Mouse (Mus musculus) right cerebral cortex, postnatal 10 days (tissue): ENCODE results near the gene Gm42878.

Experiments used
- DNase-seq, 2 experiments: peaks; one replicate each; pipeline ENCODE4 v3.0.0; 2021; ENCODE audit warnings: low spot score in 2 of 2

Gm42878 gene

DNA sequence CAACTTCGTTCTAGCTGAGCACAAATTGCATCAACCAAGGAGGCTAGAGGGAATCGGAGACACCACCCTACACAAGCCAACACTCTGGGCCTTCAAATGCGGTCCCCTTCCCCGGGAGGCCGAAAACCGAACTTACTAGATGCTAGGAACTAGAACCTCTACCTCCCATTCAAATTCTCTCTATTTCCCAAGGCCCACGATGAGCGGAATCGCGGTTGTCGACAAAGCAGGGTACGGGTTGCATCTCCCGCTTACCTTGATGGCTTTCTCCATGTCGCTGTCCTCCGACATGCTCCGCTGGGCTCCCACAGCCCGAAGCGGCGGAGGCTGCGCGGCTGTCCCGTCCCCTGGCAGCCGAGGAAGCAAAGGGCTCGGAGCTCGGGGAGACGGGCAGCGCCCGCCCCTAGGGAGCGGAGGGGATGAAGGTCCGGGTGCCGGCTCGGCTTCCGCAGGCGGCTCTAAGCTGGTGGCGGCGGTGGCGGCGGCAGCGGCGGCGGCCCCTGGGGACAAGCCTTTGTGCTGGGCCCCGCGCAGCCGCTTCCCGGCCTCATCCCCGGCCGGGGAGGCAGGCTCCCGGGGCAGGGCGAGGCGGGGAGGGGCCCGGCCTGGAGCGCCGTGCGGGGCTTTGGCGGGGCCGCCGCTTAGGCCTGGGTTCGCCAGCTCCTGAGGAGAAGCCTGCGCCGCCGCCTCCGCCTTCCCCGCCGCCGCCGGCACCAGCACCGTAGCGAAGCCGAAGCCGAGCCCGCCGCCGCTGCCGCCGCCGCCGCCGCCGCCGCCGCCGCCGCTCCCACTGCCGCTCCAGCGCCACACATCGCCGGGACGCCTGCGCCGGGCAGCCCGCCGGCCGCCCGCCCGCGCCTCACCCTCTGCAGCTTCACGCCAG is at the start of gene Gm42878, which contains the start of gene Adam1a:
Gene Gm42878 (minus strand): TSS at position 573 of the 883 bp plus-strand sequence.
Gene Adam1a (minus strand): TSS at position 573 of the 883 bp plus-strand sequence.
- DNase-seq, result peak in 1 of 2 experiments; percentile 44

GRCm38 (mm10) chr5:121594714-121595313 is 49.5 kb upstream of the Gm42878 start:
- DNase-seq, result no peak

DNA sequence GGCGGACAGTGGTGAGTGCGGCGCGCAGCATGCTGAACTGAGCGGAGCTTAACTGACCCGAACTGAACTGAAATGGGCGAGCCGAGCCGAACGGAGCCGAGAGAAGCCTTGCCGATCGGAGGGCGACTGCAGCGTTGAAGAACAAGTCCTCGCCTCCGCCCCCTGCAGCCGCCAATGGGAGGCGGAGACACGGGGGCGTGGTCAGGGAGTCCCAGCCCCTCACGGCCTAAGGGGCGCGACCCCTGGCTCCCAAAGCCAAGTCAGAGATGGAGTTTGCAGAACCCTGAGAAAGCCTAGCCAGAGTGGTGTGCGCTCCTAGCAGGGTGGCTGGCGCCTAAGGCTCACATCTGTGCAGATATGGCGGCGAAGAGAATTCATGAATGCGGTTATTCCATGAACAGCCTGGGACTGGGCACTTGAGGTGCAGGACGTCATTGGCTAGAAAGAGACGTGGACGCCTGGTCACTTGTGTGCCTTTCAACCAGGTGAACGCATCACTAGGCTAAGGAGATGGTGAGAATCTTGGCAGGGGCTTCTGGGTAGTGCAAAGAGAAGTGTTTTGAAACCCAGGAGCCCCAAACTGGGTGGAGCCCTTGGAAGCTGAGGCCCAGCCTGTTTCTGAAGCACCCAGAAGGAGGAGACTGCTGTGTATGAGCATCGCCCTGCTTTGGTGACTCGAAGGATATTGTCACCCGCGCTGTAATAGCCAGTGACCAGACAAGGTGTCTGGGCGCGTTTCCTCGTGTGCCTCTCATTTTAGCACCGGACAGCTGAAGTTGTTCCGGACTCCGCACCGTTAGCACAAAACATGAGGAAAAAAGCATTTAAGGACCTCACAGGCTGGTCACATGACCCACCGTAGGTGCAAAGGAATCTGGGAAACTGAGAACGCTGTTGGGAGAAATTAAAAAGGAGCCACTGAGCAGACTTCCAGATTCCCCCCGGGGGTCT is 48.4 kb upstream of the Gm42878 start, which contains the start of gene Aldh2:
Gene Aldh2 (minus strand): TSS at position 374 of the 951 bp plus-strand sequence.
- DNase-seq, result peak; percentile 88 to 89

DNA sequence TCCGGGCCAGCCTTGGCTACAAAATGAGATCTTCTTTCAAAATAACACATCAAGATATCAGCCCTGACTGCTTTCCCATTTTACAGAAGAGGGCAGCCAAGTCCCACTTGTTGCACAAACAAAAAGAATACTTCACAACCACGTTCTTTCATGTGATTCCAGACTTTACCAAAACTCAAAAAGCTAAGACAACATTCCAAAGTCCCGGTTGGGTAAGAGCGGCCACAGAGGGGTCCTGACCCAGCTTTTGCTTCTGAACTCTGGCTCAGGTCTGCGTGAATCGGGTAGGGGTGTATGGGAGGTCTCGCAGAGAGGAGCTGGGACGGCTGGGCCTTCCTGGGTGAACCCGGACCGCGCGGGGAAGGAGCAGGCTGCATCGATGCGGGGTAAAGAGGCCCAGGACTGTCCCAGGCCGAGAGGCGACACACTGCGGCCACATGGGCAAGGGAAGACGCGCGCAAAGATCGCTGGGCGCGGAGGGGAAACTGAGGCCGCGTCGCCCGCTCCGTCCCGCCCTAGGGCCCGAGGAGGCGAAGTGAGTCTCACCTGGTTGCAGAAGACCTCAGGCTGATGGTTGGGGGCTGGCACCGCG is 47.6 kb upstream of the Gm42878 start:
- DNase-seq, result peak in 1 of 2 experiments; percentile 35

DNA sequence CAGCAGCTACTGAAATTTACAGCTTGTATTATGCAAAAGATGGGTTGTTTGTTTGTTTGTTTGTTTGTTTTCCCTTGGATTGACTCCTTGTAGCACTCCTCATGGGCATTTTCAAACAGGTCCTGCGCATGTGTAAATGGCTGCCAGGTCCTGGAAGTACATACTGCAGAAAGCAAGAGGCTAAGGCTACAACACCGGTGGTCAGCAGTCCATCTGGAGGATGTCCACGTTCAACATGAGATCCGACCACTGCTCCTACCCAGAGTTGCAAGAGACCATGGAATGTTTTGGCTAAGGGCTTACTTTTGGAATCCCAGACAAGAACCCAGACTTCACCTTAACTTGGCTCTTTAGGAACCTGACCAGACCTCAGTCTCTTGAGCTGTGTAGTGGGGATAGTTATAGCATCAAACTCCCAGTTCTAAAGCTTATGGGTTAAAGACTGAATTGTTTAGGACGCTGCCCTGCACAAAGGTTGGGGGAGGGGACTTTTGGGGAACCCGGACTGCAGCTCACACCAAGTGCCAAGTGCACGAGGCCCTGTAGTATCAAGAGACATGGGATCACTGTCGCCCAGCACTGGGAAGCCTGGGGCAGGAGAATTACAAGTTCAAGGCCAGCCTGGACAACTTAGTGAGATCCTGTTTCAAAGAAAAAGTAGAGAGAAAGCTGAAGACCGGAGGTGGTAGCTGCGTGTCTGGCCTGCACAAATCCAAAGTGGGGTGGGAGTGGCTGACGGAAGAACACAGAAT is 47.0 kb upstream of the Gm42878 start:
- DNase-seq, result no peak

DNA sequence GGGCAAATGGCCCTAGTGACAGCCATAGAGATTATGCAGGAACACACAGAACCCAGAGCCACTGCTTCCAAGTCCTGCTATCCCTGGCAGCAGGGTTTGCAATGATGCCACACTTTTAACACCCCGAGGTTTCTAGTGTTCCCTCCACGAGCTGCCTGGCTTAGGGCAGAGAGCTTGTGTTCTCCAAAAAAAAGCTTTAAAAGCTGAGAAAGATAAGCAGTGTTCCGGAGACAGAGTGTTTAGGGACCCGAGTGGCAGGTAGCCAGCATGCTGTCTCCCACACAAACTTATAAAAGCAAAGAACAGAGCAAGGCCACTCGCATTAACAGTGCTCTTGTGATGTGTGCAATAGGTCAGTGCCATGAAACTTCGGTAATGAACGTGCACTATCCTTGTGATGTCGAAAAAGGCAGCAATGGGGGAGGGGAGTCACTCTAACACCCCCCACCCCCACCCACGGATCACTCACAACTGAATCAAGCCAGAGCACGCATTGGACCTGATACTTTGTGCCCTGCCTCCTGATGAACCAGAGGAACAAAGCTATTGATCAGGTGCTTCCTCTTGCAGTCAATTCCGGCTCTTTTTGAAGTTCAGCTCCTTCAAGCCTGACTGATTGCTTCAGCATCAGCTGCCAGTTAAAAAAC is 46.3 kb upstream of the Gm42878 start:
- DNase-seq, result no peak

DNA sequence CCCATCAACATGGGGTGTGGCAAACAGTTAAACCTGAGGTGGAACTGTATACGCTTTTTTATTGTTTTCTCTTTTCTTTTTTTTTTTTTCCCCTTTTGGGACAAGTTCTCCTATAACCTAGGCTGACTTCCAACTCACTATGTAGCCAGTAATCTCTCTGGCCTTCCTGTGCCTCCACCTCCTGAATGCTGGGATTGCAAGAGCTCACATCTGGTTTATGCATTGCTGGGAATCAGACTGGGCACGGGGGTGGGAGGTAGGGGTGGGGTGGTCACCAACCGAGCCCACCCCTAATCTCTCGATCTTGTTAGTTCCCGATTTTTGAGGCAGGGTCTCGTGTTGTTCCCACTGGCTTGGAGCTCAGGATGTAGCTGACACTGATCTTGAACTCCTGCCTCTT is 44.6 kb upstream of the Gm42878 start:
- DNase-seq, result no peak

DNA sequence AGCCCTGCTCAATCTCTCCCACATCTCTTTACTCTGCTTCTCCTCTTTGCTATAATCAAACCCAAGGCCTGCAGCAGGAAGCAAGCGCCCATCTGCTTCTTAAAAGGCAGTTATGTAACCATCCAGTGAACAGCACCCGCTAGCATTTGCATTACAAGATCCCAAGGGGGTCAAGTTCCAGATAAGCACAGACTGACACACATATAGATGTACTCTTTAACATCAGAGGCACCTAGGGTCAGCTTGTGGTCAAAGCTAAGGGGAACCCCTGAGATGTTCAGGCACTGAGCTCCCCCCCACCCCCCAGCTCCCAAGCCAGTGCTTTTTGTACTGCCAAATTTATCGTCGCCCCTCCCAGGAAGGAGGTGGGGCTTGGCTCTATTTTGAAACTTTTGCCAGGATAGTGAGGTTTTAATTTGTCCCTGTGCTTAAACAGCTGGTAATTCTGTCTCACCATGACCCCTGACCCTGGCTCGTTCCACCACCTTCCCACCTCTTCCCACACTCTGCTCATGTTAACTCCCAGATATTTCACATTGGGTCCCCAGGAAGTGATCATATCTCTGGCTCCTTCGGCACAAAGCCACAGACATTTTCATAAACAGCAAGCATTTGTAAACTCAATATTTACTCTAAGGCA is 41.2 kb upstream of the Gm42878 start:
- DNase-seq, result peak; percentile 45 to 59

DNA sequence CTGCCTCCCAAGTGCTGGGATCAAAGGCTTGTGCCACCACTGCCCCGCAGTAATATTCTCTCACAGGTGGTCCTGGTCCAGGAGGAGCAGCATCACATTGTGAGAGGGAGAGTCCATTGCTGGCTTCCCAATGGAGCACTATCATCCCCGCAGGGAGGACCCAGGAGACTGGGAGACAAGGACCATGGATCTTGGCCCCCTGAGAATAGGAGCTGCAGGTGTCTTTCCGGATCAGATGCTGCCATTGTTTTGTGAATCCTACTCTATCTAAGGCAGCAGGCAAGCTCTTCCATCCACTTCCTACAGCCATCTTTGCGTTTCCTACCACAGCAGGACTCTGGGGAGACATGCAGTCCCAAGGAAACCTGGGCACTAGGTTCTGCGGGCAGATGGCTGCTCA is 40.4 kb upstream of the Gm42878 start:
- peak in 1 of 2 experiments; percentile 48 for DNase-seq

- DNase-seq, result no peak
Measured at GRCm38 (mm10) chr5:121585005-121585404, 39.7 kb upstream of the Gm42878 start.

- peak; percentile 80 to 85 for DNase-seq
Measured at GRCm38 (mm10) chr5:121583765-121584501, 38.7 kb upstream of the Gm42878 start.

DNA sequence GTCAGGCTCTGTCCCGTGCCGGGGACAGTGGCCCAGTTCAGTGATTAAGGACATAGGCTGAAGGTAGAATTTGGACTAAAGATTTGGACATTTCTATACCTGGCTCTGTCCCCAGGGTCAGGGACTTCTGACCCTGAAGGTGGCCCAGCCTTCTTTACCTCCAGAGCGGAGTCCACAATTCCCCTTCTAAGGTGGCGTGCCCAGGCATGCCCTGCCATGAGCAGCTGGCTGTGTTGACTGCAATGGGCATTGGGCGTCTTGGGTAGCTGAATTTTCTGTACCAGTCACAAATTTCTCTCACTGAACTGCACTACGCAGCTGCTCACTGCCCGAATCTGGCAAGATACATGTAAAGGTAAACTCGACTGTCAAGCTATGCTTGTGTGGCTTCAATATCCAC is 36.7 kb upstream of the Gm42878 start:
- DNase-seq, result no peak

- DNase-seq, result no peak
Measured at GRCm38 (mm10) chr5:121576927-121577488, 31.7 kb upstream of the Gm42878 start.

- no peak for DNase-seq
Measured at GRCm38 (mm10) chr5:121575867-121576266, 30.6 kb upstream of the Gm42878 start.

DNA sequence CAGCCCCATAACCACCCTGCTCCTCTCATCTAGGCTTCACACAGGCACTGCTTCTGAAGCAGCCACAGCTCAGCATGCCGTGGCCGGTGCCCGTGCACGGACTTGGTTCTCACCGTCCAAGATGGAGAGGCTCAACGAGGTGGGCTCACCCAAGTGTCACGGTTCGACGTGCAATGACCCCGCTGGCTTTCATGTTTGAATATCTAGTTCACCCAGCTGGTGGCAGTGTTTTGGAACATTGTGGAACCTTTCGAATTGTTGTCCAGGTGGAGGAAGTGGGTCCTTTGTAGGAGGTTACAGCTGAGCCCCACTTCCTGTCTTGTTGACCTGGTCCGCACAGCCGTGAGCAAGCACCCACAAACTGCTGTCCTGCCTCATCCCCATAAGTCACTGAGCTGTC is 28.9 kb upstream of the Gm42878 start:
- no peak for DNase-seq

DNA sequence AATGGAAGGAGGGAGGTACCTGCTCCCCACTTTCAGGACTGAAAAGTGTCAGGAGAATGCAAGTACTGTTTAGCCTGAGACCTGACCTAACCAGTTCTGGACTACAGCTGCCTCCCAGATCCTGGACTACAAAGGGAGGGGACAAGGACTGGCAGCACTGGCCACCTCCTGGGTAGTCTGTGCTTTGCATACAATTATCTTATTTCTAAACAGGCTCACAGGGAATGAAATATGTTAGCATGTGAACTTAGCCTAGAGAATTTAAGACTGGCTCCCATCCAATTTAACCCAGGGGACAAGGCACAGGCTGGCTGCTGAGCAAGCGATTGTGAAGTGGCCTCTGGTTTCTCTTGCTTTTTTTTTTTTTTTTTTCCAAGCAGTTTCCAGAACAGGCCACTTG is 25.5 kb upstream of the Gm42878 start:
- no peak for DNase-seq

DNA sequence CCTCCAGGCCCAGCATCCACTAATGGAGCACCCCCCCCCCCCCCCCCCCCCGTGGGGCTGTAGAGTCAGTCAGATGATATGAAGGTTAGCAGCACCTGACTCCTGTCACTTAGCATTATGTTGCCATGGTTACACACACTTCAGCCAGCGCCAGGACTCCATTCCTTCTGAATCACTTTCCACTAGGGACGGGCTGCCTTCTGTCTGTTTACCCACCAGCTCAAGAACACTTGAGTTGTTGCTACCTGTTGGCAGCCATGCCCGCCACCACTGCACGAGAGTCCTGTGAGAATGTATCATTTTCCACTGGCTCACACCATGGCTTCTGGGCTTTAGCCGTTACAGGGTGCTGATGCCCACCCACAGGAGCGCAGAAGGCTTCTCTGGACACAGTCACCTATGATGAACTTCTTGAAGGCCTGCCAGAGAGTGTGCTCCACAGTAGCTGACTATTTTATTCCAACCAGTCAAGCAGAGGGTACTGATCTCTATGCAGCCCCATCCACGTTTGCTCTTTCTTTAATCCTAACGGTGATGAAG is 24.7 kb upstream of the Gm42878 start:
- DNase-seq, result no peak

DNA sequence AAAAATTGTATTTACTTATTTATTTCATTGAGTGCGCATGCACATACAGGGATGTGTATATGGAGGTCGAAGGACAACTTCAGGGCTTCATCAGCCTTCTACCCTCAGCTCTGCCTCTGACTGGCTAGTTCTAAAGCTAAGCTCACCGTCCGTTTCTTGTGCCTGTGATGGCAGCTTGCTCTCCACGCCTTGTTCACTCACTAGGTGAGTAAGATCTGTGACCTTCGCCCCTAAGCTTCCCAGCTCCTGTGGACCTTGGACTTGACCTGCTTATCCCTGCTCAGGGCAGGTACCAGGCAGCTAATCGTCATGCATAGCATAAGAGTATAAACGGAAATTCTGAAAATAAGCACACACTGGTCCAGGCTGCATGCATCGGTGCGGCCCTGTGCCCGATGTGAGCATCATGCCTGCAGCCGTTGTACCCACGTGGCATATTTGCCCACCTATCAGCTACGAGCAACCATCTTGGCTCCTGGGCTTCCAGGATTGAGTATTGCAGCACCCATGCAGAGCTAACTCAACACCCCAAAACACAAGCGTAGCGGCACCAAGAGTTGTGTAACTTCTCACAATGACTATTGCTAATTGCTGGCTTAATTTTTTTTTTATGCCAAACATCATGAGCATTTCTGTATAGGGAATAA is 20.9 kb upstream of the Gm42878 start:
- no peak for DNase-seq
